Mouse (Mus musculus) gastrocnemius, postnatal 4 days (tissue): ENCODE data around the gene Vamp1. TPM values are rescaled to one million over a fixed set of nuclear protein-coding genes. Genes with fewer than 3 reads are reported as not detected.

ENCODE experiments used
- DNase-seq, 2 experiments: peaks; one replicate each; pipeline ENCODE4 v3.0.0; 2021 to 2022; ENCODE audit warnings: low spot score in 2 of 2, mixed read lengths in 2 of 2
- long read RNA-seq, 2 experiments: library from polyadenylated mRNA; stranded (forward); transcript quantifications; one replicate each; pipeline ENCODE4 v2.0.0; 2021
- total RNA-seq, 2 experiments: library from RNA; stranded (reverse); gene quantifications; 2 replicates each; pipeline ENCODE4 v1.2.3; 2021

The Vamp1 gene
- 1 to 10 TPM; 7.0 to 7.3 TPM for total RNA-seq
- long read RNA-seq, experiment 1, partial matches to known transcripts = 0 of 5 reads
- long read RNA-seq, experiment 1, other reads (novel, unspliced or antisense) = 3 of 5 reads
- long read RNA-seq, experiment 2, partial matches to known transcripts = 0 of 4 reads
- long read RNA-seq, experiment 2, other reads (novel, unspliced or antisense) = 3 of 4 reads

DNA sequence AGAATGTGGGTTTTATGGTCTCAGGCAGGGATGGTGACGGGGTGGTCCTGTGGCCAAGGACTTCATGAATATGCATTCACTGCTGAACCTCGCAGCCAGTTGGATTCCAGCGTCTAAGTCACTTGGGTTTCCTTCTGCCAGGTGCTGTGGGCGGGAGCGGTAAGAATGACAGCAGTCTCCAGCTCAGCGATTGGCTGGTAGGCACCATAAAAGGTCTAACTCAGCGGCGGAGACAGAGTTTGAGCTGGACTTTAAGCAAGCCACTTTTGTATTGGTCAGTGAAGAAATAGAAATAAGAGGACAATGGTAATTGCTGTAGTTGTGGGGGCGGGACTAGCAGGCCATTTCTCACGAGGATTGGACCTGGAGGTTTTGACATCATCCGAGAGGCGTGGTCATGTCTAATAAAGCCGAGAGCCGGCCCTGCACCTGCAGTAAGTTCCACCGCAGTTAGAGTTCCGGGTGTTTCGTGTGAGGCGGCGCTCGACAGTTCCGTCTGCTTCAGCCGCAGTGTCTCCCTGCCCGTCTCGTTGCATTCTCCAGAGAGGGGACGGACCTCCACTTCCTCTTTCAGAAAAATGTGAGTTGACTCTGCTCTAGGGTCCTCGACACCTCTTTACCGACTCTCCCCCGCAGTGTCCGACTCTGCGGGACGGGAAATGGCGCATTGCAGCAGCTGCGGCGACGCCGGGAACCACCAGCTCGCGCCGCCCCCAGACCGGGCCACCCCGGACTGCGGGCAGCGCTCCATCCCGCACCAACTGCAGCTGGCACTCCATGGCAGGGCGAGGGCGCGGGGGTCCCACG, at the start of gene Vamp1:
Vamp1 (plus strand) TSS at position 404 of the 807 bp plus-strand sequence.
- peak; percentile 68 to 89 for DNase-seq

- peak; percentile 57 to 84 for DNase-seq
These were observed 49.1 kb upstream of the Vamp1 start, which contains the start of gene Gapdh for GRCm38 (mm10) chr6:125166051-125166751. Gene Gapdh, minus strand, starts transcription at chr6:125166467.

GRCm38 (mm10) chr6:125166861-125167650, 48.3 kb upstream of the Vamp1 start:
- peak in 1 of 2 experiments; percentile 62 for DNase-seq

GRCm38 (mm10) chr6:125168086-125168485, 47.3 kb upstream of the Vamp1 start:
- DNase-seq = no peak

- no peak for DNase-seq
These were observed 45.2 kb upstream of the Vamp1 start for GRCm38 (mm10) chr6:125170194-125170593.

DNA sequence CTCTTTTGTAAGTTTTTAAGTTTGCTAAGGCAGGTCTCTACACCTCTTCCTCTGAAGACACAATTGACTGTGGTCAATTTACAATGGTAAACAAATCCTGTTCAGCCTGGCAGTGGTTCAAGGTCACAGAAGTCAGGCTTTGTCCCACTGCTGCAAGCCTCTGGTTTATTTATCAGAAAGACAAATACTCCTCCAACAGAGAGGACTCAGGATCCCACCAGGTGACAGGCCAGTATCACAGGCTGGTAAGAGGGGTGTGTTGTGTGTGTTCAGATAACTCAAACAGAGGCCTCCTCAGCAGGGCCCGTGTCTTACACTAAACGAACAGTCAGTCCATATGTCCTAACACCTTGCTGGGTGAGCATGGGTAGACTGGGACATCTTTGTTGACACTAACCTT, 42.9 kb upstream of the Vamp1 start:
- no peak for DNase-seq

- no peak for DNase-seq
These were observed 42.1 kb upstream of the Vamp1 start for GRCm38 (mm10) chr6:125173256-125173655.

DNA sequence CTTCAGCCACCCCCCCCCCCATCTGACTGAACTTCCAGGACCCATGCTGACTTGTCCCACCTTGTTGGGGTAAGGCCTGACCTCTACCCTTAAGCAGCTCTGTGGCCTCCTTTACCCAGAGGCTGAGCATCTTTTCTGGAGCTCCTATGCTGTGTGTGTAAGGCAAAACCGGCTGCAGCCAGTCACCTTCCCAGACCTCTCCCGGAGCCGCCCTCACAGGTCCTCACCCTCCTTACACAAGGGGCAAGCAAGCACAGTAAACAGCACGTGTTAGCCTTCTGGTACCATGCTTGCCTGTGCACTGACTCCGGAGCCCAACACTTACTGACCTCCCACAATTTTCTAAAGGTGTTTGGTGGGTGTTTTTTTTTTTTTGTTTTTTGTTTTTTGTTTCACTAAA, 39.9 kb upstream of the Vamp1 start:
- no peak for DNase-seq

- no peak for DNase-seq
These were observed 35.8 kb upstream of the Vamp1 start for GRCm38 (mm10) chr6:125179601-125180000.

GRCm38 (mm10) chr6:125182133-125182532, 33.2 kb upstream of the Vamp1 start:
- no peak for DNase-seq

GRCm38 (mm10) chr6:125186203-125186602, 29.1 kb upstream of the Vamp1 start:
- DNase-seq = no peak

DNA sequence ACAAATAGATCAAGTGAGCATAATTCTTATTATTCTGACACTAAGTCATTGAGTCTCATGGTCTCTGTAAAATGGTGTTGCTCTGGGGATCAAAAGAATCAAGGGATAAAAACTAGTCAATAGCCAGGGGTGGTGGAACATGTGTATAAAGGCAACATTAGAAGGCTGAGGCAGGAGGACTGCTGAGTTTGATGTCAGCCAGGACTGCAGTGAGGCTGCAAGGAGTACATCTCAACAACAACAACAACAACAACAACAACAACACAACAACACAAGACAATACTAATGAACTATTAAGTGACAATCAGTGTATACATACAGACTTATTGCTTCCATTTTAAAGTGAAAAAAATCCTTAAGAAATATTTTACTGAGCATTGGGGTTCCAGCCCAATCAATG, 24.5 kb upstream of the Vamp1 start:
- no peak for DNase-seq

- peak; percentile 97 to 98 for DNase-seq
These were observed 23.9 kb upstream of the Vamp1 start, which contains the start of the genes Ncapd2 and Mrpl51 for GRCm38 (mm10) chr6:125191332-125192015. Gene Ncapd2, minus strand, starts transcription at chr6:125191701. Gene Mrpl51, plus strand, starts transcription at chr6:125191801.

DNA sequence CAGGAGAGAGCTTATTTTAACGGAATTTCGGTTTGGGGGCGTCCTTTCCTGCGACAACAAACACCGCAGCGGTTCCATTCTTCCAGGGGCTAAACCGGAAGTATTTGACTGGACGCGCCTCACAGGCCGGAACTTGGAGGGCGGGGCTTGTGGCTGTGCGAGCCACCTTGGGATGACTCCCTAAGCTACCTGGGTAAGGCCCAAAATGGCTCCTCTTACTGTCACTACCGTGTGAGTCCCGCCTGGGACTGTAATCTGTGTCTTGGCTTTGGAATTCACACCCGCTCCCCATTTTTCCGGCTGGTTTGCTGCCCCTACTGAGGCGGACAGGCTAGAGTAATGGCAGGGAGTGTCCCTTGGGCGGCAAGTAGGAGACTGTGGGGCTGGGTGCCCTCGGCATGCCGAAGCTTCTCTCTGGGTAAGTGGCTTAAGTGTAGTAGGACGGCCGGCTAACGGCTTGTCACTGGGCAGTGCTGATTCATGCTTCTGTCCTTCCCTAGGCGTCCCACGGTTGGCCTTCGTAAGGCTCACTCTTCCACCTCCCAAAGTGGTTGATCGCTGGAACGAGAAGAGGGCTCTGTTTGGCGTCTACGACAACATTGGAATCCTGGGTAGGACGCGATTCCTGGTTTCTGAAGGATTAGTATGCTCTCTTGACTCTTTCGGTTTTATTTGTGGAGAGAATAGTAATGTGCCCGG, 23.2 kb upstream of the Vamp1 start:
- peak; percentile 75 to 92 for DNase-seq

DNA sequence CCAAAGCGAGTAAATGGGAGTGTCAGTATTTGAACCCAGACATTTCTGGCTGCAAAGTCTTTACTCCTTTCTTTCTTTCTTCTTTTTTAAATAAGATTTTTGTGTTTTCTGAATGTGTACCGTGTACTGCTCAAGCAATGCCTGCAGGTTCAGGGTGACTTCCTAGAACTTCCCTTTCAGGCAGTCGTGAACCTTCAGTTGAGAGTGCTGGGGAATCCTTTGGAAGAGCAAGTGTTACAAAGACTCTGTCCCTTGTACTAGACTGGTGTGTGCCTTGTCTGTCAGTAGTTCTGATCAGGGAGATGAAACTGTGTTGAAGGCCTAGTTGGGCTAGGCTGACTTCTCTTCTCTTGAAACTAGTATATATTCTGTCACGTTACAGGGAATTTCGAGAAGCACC, 22.5 kb upstream of the Vamp1 start:
- no peak for DNase-seq

DNA sequence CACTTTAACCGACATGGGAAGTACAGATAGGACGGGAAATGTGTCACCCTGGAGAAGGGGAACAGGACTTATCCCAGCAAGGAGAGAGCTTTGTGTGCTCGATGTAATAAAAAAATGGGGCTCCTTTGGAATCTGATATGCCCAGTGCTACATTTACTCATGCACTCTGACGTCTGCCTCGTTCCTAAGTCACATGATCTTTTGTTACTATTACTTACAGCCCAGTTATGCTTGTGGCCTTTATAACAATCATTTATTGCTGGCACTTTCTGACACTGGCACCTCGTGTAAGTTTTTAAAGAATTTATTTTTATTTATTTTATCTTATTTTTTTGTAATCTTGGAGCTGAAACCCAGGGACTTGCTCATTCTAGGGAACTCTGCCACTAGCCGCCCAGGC, 22.0 kb upstream of the Vamp1 start:
- DNase-seq = no peak

DNA sequence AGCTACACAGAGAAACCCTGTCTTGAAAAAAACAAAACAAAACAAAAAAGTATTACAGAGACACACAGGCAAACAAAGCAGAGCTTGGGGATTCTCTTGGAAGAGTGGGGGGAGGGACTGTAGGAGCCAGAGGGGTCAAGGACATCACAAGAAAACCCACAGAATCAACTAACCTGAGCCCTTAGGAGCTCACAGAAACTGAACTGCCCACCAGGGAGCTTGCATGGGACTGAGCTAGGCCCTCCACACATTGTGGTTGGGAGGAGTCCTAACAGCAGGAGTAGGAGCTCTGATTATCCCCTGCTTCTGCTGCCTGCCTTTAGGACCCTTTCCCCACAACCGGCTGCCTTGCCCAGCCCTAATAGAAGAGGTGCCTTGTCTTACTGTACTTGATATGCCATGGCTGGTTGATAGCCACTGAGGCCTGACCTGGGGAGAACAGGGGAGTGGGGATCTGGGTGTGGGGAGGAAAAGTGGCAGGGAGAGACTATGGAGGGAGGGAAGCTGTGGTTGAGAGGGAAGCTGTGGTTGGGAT, 19.7 kb upstream of the Vamp1 start:
- DNase-seq = no peak

DNA sequence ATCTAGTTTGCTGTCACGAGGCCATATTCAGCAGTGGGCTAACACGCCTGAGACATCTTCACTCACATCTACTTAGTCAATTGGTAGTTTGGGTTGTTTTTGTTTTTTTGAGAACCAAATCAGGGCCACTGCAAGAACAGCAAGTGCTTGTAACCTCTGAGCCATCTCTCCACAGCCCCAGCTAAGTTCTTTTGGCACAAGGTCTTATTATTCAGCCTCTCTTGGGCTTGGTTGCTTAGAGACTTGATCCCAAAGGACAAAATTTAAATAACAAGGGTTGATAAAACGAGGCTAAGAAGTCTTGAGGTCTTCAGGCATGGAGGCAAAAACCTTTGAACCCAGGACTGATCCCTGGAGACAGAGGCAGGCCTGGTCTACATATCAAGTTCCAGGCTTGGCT, 19.1 kb upstream of the Vamp1 start:
- no peak for DNase-seq

DNA sequence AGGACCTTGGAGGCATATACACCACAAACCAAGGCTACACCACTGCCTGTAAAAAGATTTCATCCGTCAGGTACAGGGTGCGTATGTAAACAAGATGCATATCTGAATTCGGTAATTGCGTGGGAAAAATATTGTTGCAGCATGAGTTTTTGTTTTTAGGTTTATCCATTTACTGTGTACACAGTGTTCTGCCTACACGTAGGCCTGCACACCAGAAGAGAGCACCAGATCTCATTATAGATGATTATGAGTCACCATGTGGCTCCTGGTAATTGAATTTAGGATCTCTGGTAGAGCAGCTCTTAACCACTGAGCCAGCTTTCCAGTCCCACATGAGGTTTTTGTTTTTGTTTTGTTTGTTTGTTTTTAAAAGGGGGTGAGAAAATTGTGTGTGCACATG, 18.2 kb upstream of the Vamp1 start:
- no peak for DNase-seq

DNA sequence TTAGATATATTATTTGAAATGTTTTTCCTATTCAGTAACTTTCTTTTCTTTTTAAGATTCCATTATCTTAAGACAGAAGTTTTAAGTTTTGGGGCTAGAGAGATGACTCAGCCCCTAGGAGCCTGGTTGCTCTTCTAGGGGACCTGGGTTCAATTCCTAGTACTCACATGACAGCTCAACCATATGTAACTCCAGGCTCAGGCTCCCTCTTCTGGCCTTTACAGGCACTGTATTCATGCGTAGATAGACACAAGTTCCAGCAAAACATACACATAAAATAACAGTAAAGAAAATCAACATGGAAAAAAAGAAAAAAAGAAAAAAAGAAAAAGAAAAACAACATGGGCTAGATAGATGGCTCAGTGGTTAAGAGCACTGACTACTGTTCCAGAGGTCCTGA, 4.9 kb upstream of the Vamp1 start:
- DNase-seq = no peak
